34 mouse cellular contexts compared by ENCODE assay signal in genomic region chr11:12466606-12467005, GRCm38 (mm10). TPM values are rescaled to one million over a fixed set of nuclear protein-coding genes. Genes with fewer than 3 reads are reported as not detected.
DNase-seq lines count a peak whose midpoint lies in the region; ATAC-seq lines count a peak whose summit lies in the region.
"Had no signal": no experiment of that assay in that cellular context is flagged by ENCODE, and none has a peak within 500 bp of the region (broad histone marks: within the 10 kb centered on the region; RNA-seq: fewer than 3 reads in every experiment).

No protein-coding gene starts in this region.

- H3K27ac ChIP-seq in midbrain, embryonic 16.5 days (ENCODE audit: low read length) = no peak overlapping the region
- H3K27ac ChIP-seq in heart, embryonic 12.5 days (ENCODE audit: poor library complexity, severe bottlenecking) = no peak overlapping the region
- H3K27ac ChIP-seq: embryonic facial prominence, embryonic 12.5 days; heart, embryonic 10.5 days; hindbrain, embryonic 12.5 days; hindbrain, postnatal 0 days; intestine, embryonic 15.5 days; liver, embryonic 14.5 days; macrophage; midbrain, embryonic 13.5 days had no signal

- H3K4me2 ChIP-seq in midbrain, embryonic 16.5 days (ENCODE audit: low read length) = no peak overlapping the region
- H3K4me2 ChIP-seq in heart, embryonic 12.5 days = no peak overlapping the region
- H3K4me2 ChIP-seq: embryonic facial prominence, embryonic 12.5 days; hindbrain, embryonic 12.5 days; intestine, embryonic 15.5 days; midbrain, embryonic 13.5 days had no signal

- peak; percentile 50 to 76 for DNase-seq in left cerebral cortex, adult 18-20 months (ENCODE audit: low spot score in 2 of 2)
- DNase-seq in left cerebral cortex, adult 11 months (ENCODE audit: low spot score) = no peak
- peak; percentile 54 to 73 for DNase-seq in right cerebral cortex, postnatal 36 days (ENCODE audit: low spot score in 2 of 2)
- no peak for DNase-seq in right cerebral cortex, postnatal 4 days
- peak; percentile 46 for DNase-seq in ZHBTc4 (ENCODE audit: low read depth, low spot score)
- DNase-seq: adrenal gland, postnatal 25 days; B cell, adult 2 months; cerebellum, adult 9-10 months; cerebellum, postnatal 36 days; gastrocnemius, postnatal 25 days; heart, adult 11 months; heart, postnatal 36 days; layer of hippocampus, postnatal 36 days; liver; lung, adult 2 months; lung, postnatal 10 days; retina, postnatal 1 day; thymus, adult 18-20 months; thymus, postnatal 25 days had no signal

- H3K27me3 ChIP-seq in midbrain, embryonic 16.5 days (ENCODE audit: control insufficient read depth, insufficient read depth, low read depth, low read length) = 0 out of 2 replicates have a peak, but pooled peaks cover 4% of the 10 kb centered on the region
- peaks cover 28% of the 10 kb centered on the region for H3K27me3 ChIP-seq in heart, embryonic 12.5 days (replicated peaks)
- H3K27me3 ChIP-seq: intestine, embryonic 15.5 days; Patski had no signal

- no peak overlapping the region for H3K4me3 ChIP-seq in midbrain, embryonic 16.5 days (ENCODE audit: low read depth, low read length)
- H3K4me3 ChIP-seq in heart, embryonic 12.5 days = no peak overlapping the region
- H3K4me3 ChIP-seq: embryonic facial prominence, embryonic 12.5 days; heart, embryonic 10.5 days; hindbrain, embryonic 12.5 days; intestine, embryonic 15.5 days; midbrain, embryonic 13.5 days had no signal

- 66% methylated on average over 1 of the region's 1 CpGs for WGBS in midbrain, embryonic 16.5 days
- 60% methylated on average over 1 of the region's 1 CpGs for WGBS in heart, embryonic 12.5 days

- no peak overlapping the region for H3K9ac ChIP-seq in midbrain, embryonic 16.5 days (ENCODE audit: low read depth, low read length)
- no peak overlapping the region for H3K9ac ChIP-seq in heart, embryonic 12.5 days
- H3K9ac ChIP-seq: embryonic facial prominence, embryonic 12.5 days; hindbrain, embryonic 12.5 days; intestine, embryonic 15.5 days; liver, embryonic 14.5 days; midbrain, embryonic 13.5 days had no signal

- ATAC-seq in midbrain, embryonic 16.5 days = no peak
- no peak for ATAC-seq in heart, embryonic 12.5 days (ENCODE audit: insufficient number of reproducible peaks, low FRiP score)
- ATAC-seq: forebrain, embryonic 14.5 days; hindbrain, postnatal 0 days; intestine, embryonic 15.5 days; midbrain, embryonic 13.5 days; Patski had no signal

- H3K4me1 ChIP-seq in midbrain, embryonic 16.5 days (ENCODE audit: control insufficient read depth, insufficient read depth, low read length) = peaks cover 10% of the 10 kb centered on the region
- H3K4me1 ChIP-seq in heart, embryonic 12.5 days (replicated peaks) = 0 out of 2 replicates have a peak, but pooled peaks cover 4% of the 10 kb centered on the region

- no peaks in the 10 kb centered on the region for H3K9me3 ChIP-seq in midbrain, embryonic 16.5 days (replicated peaks; ENCODE audit: control insufficient read depth, low read length, poor library complexity, severe bottlenecking)
- H3K9me3 ChIP-seq in heart, embryonic 12.5 days (replicated peaks) = no peaks in the 10 kb centered on the region
- H3K9me3 ChIP-seq: embryonic facial prominence, embryonic 12.5 days; heart, embryonic 10.5 days; hindbrain, embryonic 12.5 days; intestine, embryonic 15.5 days; midbrain, embryonic 13.5 days had no signal

- H3K36me3 ChIP-seq in midbrain, embryonic 16.5 days (ENCODE audit: control insufficient read depth, insufficient read depth, low read length) = no peaks in the 10 kb centered on the region
- no peaks in the 10 kb centered on the region for H3K36me3 ChIP-seq in heart, embryonic 12.5 days
- H3K36me3 ChIP-seq: embryonic facial prominence, embryonic 12.5 days; heart, embryonic 10.5 days; hindbrain, embryonic 12.5 days; intestine, embryonic 15.5 days; midbrain, embryonic 13.5 days had no signal

RNA-seq across cellular contexts. Expression of gene Cobl, which starts 1.8 kb away (rescaled TPM):
- 100 to 1,000 TPM; 127 to 128 TPM for total RNA-seq in left cerebral cortex, adult 18-20 months (2021)
- 18.3 and 21.1 TPM in 2 replicates for polyA plus RNA-seq in midbrain, embryonic 16.5 days (2015; fragmentation: Nextera tagmentation; extraction: Ambion mirVana)
- polyA plus RNA-seq in heart, embryonic 12.5 days (2016; fragmentation: Nextera tagmentation; extraction: Ambion mirVana) = 34.8 and 39.4 TPM in 2 replicates
- total RNA-seq: megakaryocyte-erythroid progenitor cell, adult 5-6 weeks; MEL; monocyte, adult 5-6 weeks had no signal
- polyA plus RNA-seq: macrophage had no signal

Comparison
In these comparisons a context has a peak if more than half of its experiments do, and no peak if none do; other contexts are left out.
1. DNase-seq: peak in left cerebral cortex, adult 18-20 months (2 of 2), right cerebral cortex, postnatal 36 days (2 of 2) and ZHBTc4 (single experiment); none in left cerebral cortex, adult 11 months (single experiment) and right cerebral cortex, postnatal 4 days (single experiment).